Mouse (Mus musculus) liver, postnatal 0 days (tissue): ENCODE results near the gene Hist1h1c. TPM values are rescaled to one million over a fixed set of nuclear protein-coding genes. Genes with fewer than 3 reads are reported as not detected.

Source experiments
- ATAC-seq: fragments of 200-750 bp; cut with Nextera tagmentation; 2 replicates; pipeline ENCODE4 v1.8.0; 2017; ENCODE audit warnings: mild to moderate bottlenecking, moderate library complexity
- DNase-seq: peaks from one replicate; pipeline ENCODE4 v3.0.0-alpha.2; 2016
- H3K27ac ChIP-seq: fragments of 300-500 bp; sonication (generic); 2 replicates; pipeline ENCODE4 v1.5.1; 2014; ENCODE audit warnings: antibody characterized with exemption, moderate library complexity, mild to moderate bottlenecking, low read depth
- H3K27me3 ChIP-seq: fragments of 300-500 bp; sonication (generic); 2 replicates; pipeline ENCODE4 v1.6.1; 2014; ENCODE audit warnings: low read length, control low read depth, mixed read lengths; ENCODE audit not compliant: insufficient read depth
- H3K36me3 ChIP-seq: fragments of 300-500 bp; sonication (generic); replicated peaks from 2 replicates; pipeline ENCODE4 v1.6.1; 2014; ENCODE audit warnings: mild to moderate bottlenecking, control low read depth, low read length, moderate library complexity, mixed read lengths; ENCODE audit not compliant: insufficient read depth
- H3K4me1 ChIP-seq: fragments of 300-500 bp; sonication (generic); 2 replicates; pipeline ENCODE4 v1.6.1; 2014; ENCODE audit warnings: antibody characterized with exemption, mild to moderate bottlenecking, control low read depth; ENCODE audit not compliant: insufficient read depth
- H3K4me2 ChIP-seq: fragments of 300-500 bp; sonication (generic); 2 replicates; pipeline ENCODE4 v1.6.1; 2014; ENCODE audit warnings: low read depth, mild to moderate bottlenecking, low read length, moderate library complexity, mixed read lengths
- H3K4me3 ChIP-seq: fragments of 300-500 bp; sonication (generic); 2 replicates; pipeline ENCODE4 v1.5.1; 2014; ENCODE audit warnings: low read depth, low read length
- H3K9ac ChIP-seq: fragments of 300-500 bp; sonication (generic); replicated peaks from 2 replicates; pipeline ENCODE4 v1.6.1; 2014; ENCODE audit warnings: mild to moderate bottlenecking, moderate library complexity
- H3K9me3 ChIP-seq: fragments of 300-500 bp; sonication (generic); 2 replicates; pipeline ENCODE4 v1.6.1; 2016; ENCODE audit warnings: mild to moderate bottlenecking, control low read depth, low read length, mixed read lengths
- CTCF ChIP-seq: sonication (generic); IDR thresholded peaks from 2 replicates; pipeline ENCODE4 v1.5.1; 2016; ENCODE audit warnings: antibody characterized with exemption, low read depth
- EP300 ChIP-seq: IDR thresholded peaks from 2 replicates; pipeline ENCODE4 v1.6.1; 2016; ENCODE audit warnings: antibody characterized with exemption, low read depth, mild to moderate bottlenecking
- WGBS: fragments of 180-500 bp; shearing (Covaris S2); extraction: QIAGEN DNeasy Blood & Tissue Kit; methylation state at CpG from one replicate; pipeline ENCODE4 v1.1.7; 2014; ENCODE audit not compliant: insufficient replicate concordance; 5-methylcytosine and 5-hydroxymethylcytosine counted together
- microRNA-seq: library from miRNA; unstranded; fragments of <30 nt; microRNA quantifications from one replicate; pipeline ENCODE4, GENCODE M21; 2016
- polyA plus RNA-seq: library from polyadenylated mRNA; unstranded; fragments of >200 nt; fragmentation: Nextera tagmentation; extraction: Ambion mirVana; gene quantifications from 2 replicates; pipeline ENCODE4 v1.2.1, GENCODE M21; 2015

Gene Hist1h1c
- polyA plus RNA-seq, 1 experiment from 2014 or later: 69.6 TPM

DNA sequence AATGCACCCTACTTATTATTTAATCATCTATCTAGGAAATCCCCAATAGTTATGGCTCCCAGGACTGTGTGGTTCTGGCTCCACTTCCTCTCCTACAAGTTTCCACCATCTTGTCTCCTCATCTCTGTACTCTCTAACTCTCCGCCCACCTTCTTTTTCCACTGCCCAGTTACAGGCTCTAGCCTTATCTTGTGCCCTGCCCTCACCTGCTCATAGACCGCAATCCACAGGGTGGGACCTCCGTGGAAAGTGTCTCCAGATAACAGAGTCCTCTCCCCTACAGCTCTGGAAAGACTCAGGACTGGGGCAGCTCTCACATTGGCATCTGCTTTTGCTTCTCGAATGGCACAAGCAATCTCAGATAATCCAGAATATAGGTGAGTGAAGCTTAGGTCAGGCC lies 40.4 kb downstream of the Hist1h1c start:
- no peak overlapping the region for H3K27ac ChIP-seq
- no peak overlapping the region for H3K4me2 ChIP-seq
- no peak for TF ChIP-seq EP300
- no peak for TF ChIP-seq CTCF
- 55% methylated on average over 4 of the region's 4 CpGs for WGBS
- no peaks in the 10 kb centered on the region for H3K36me3 ChIP-seq
- ATAC-seq (no peak), DNase-seq (no peak)
- H3K9me3 ChIP-seq: no peaks in the 10 kb centered on the region
- no peak overlapping the region for H3K4me3 ChIP-seq
- H3K4me1 ChIP-seq: no peaks in the 10 kb centered on the region
- H3K9ac ChIP-seq: no peak overlapping the region
- H3K27me3 ChIP-seq: no peaks in the 10 kb centered on the region

Small RNAs within 50 kb of the gene (microRNA-seq; reads per million reads assigned to microRNA genes)
- gene Gm44314: not detected
- gene Gm44484: not detected

Other genes starting within 250 kb of the Hist1h1c start
- gene Btn2a2, start 250.0 kb upstream of the Hist1h1c start, polyA plus RNA-seq: not detected in 2 replicates
- gene Hist1h4h, start 207.8 kb upstream of the Hist1h1c start, polyA plus RNA-seq: 7.2 and 7.5 TPM in 2 replicates
- 9.7 and 9.8 TPM in 2 replicates for gene Hist1h2af, start 204.9 kb upstream of the Hist1h1c start, polyA plus RNA-seq
- 3.7 and 6.3 TPM in 2 replicates for gene Hist1h3g, start 203.4 kb upstream of the Hist1h1c start, polyA plus RNA-seq
- 0.58 and 0.64 TPM in 2 replicates for gene Hist1h2bh, start 195.4 kb upstream of the Hist1h1c start, polyA plus RNA-seq
- 1.3 and 1.5 TPM in 2 replicates for gene Hist1h3f, start 194.8 kb upstream of the Hist1h1c start, polyA plus RNA-seq
- gene Hist1h4f, start 187.2 kb upstream of the Hist1h1c start, polyA plus RNA-seq: 1.1 and 1.2 TPM in 2 replicates
- 0.43 and 0.51 TPM in 2 replicates for gene Hist1h1d, start 185.5 kb upstream of the Hist1h1c start, polyA plus RNA-seq
- gene Hist1h3e, start 176.4 kb upstream of the Hist1h1c start, polyA plus RNA-seq: 3.6 and 4.6 TPM in 2 replicates
- 62.4 and 66.0 TPM in 2 replicates for gene Hist1h2ae, start 167.6 kb upstream of the Hist1h1c start, polyA plus RNA-seq
- gene Hist1h2bg, start 167.4 kb upstream of the Hist1h1c start, polyA plus RNA-seq: 6.1 and 7.8 TPM in 2 replicates
- gene Hist1h2bf, start 164.6 kb upstream of the Hist1h1c start, polyA plus RNA-seq: 2.9 and 5.8 TPM in 2 replicates
- 2.0 and 2.6 TPM in 2 replicates for gene Hist1h2ad, start 164.4 kb upstream of the Hist1h1c start, polyA plus RNA-seq
- gene Hist1h3d, start 163.0 kb upstream of the Hist1h1c start, polyA plus RNA-seq: 4.7 and 5.8 TPM in 2 replicates
- 89.1 and 94.3 TPM in 2 replicates for gene Hist1h4d, start 157.2 kb upstream of the Hist1h1c start, polyA plus RNA-seq
- 0.49 and 0.51 TPM in 2 replicates for gene Hist1h2be, start 117.7 kb upstream of the Hist1h1c start, polyA plus RNA-seq
- 13.3 and 16.0 TPM in 2 replicates for gene Hist1h1e, start 116.2 kb upstream of the Hist1h1c start, polyA plus RNA-seq
- 0.86 and 0.88 TPM in 2 replicates for gene Hist1h2ac, start 54.9 kb upstream of the Hist1h1c start, polyA plus RNA-seq
- 168 and 180 TPM in 2 replicates for gene Hist1h2bc, start 54.6 kb upstream of the Hist1h1c start, polyA plus RNA-seq
- not detected in 2 replicates for gene Hist1h1t, start 43.0 kb upstream of the Hist1h1c start, polyA plus RNA-seq
- 6.2 and 6.5 TPM in 2 replicates for gene Hist1h4c, start 40.4 kb upstream of the Hist1h1c start, polyA plus RNA-seq
- 24.0 and 25.1 TPM in 2 replicates for gene Hfe, start 28.0 kb upstream of the Hist1h1c start, polyA plus RNA-seq
- gene Hist1h3c, start 6.8 kb downstream of the Hist1h1c start, polyA plus RNA-seq: 2.8 and 3.5 TPM in 2 replicates
- gene Hist1h2bb, start 7.9 kb downstream of the Hist1h1c start, polyA plus RNA-seq: 1.6 and 2.7 TPM in 2 replicates
- 46.5 and 47.4 TPM in 2 replicates for gene Hist1h2ab, start 12.3 kb downstream of the Hist1h1c start, polyA plus RNA-seq
- gene Hist1h3b, start 13.5 kb downstream of the Hist1h1c start, polyA plus RNA-seq: 10.2 and 16.0 TPM in 2 replicates
- gene Hist1h4b, start 18.2 kb downstream of the Hist1h1c start, polyA plus RNA-seq: 2.5 and 3.2 TPM in 2 replicates
- gene Hist1h4a, start 22.4 kb downstream of the Hist1h1c start, polyA plus RNA-seq: 0.40 and 0.49 TPM in 2 replicates
- gene Hist1h3a, start 23.6 kb downstream of the Hist1h1c start, polyA plus RNA-seq: 6.1 and 7.5 TPM in 2 replicates
- 2.8 and 4.6 TPM in 2 replicates for gene Hist1h1a, start 24.9 kb downstream of the Hist1h1c start, polyA plus RNA-seq
- gene Trim38, start 31.1 kb downstream of the Hist1h1c start, polyA plus RNA-seq: not detected in 2 replicates
- 37.0 and 39.8 TPM in 2 replicates for gene Slc17a2, start 68.2 kb downstream of the Hist1h1c start, polyA plus RNA-seq
- gene Slc17a3, start 100.6 kb downstream of the Hist1h1c start, polyA plus RNA-seq: 4.8 and 6.0 TPM in 2 replicates
- 1.0 and 1.2 TPM in 2 replicates for gene Slc17a1, start 128.9 kb downstream of the Hist1h1c start, polyA plus RNA-seq
- gene Slc17a4, start 176.2 kb downstream of the Hist1h1c start, polyA plus RNA-seq: 1.1 and 2.0 TPM in 2 replicates
- gene Hist1h2ba, start 195.3 kb downstream of the Hist1h1c start, polyA plus RNA-seq: not detected in 2 replicates
- gene Hist1h2aa, start 195.7 kb downstream of the Hist1h1c start, polyA plus RNA-seq: not detected in 2 replicates